Mouse (Mus musculus): Measurements from ENCODE around the gene Fa2h.

The Fa2h gene

DNA sequence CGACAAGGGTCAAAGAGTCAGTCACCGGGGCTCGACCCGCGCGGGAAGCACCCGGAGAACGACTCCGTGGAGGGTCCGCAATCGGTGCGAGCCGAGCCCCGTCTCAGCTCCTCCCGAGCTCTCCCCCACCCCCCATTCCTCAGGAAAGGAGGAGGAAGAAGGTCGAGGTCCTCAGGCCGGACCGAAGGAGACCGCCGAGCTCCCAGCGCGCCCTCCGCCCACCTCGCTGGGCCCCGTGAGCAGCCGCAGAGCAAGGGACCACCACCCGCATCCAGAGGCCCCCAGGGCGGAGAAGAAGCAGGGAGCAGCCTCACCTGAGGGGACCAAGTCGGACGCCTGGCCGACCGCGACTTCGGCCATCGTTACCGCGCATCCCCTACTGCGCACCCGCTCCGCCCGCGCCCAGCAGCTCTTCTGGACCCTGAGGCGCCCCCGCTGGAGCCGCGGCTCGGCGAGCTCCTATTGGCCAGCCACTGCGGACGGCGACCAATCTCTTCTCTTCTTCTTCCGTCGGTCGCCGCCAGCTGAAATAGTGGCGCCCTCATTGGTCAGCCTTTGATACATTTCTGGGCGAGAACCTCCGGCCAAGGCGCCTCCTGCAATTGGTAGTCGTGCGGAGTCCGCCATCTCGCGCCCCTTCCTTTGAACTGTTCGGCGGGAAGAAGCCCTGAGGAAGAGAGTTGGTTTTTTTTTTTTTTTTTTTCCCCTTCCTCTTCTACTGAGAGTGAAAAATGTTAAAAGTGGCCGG is 93.6 kb downstream of the Fa2h start, which contains the start of gene Rfwd3:
TSS of gene Rfwd3 (minus strand) at position 402 of the 748 bp plus-strand sequence.
- DNase-seq (ENCODE audit: low spot score in 2 of 2): peak; percentile 99

GRCm38 (mm10) chr8:111299363-111299820 is 94.2 kb downstream of the Fa2h start:
- DNase-seq (ENCODE audit: low spot score in 2 of 2): peak; percentile 43 to 49

- no peak for DNase-seq (ENCODE audit: low spot score in 2 of 2)
Measured at GRCm38 (mm10) chr8:111298011-111298410, 95.6 kb downstream of the Fa2h start.
